Mouse (Mus musculus) cerebellum, adult 11-12 months (tissue): ENCODE results near the gene Smtnl2.
"Not testable (repeated sequence)": the region's sequence is repeated elsewhere in the genome, so short reads cannot be mapped to it uniquely, and the experiment has no call there.

ENCODE experiments used
- DNase-seq: peaks from one replicate; pipeline ENCODE4 v3.0.0; 2022

Gene Smtnl2

GRCm38 (mm10) chr11:72411093-72411921 is at the start of gene Smtnl2:
Gene Smtnl2, minus strand, starts transcription at chr11:72411713.
- DNase-seq = no peak

GRCm38 (mm10) chr11:72458502-72458901 is 47.0 kb upstream of the Smtnl2 start:
- no peak for DNase-seq

- DNase-seq = no peak
Observed at GRCm38 (mm10) chr11:72457995-72458496, 46.5 kb upstream of the Smtnl2 start.

- DNase-seq = peak; percentile 54
Observed at GRCm38 (mm10) chr11:72455694-72456093, 44.2 kb upstream of the Smtnl2 start.

GRCm38 (mm10) chr11:72453105-72453953 is 41.8 kb upstream of the Smtnl2 start:
- DNase-seq = no peak

GRCm38 (mm10) chr11:72452140-72452665 is 40.7 kb upstream of the Smtnl2 start:
- no peak for DNase-seq

- DNase-seq = no peak
Observed at GRCm38 (mm10) chr11:72447475-72447874, 36.0 kb upstream of the Smtnl2 start.

- DNase-seq = no peak
Observed at GRCm38 (mm10) chr11:72446311-72447105, 35.0 kb upstream of the Smtnl2 start.

- DNase-seq = peak; percentile 97
Observed at GRCm38 (mm10) chr11:72440965-72441664, 29.6 kb upstream of the Smtnl2 start, which contains the start of gene Mybbp1a. Gene Mybbp1a, plus strand, starts transcription at chr11:72441355.

- not testable (repeated sequence) for DNase-seq
Observed at GRCm38 (mm10) chr11:72440597-72440964, 29.1 kb upstream of the Smtnl2 start.

GRCm38 (mm10) chr11:72438411-72438810 is 26.9 kb upstream of the Smtnl2 start:
- DNase-seq = no peak

GRCm38 (mm10) chr11:72436756-72437650 is 25.5 kb upstream of the Smtnl2 start:
- no peak for DNase-seq

- no peak for DNase-seq
Observed at GRCm38 (mm10) chr11:72436271-72436670, 24.8 kb upstream of the Smtnl2 start.

- no peak for DNase-seq
Observed at GRCm38 (mm10) chr11:72435694-72436045, 24.2 kb upstream of the Smtnl2 start.

GRCm38 (mm10) chr11:72434963-72435693 is 23.6 kb upstream of the Smtnl2 start, which contains the start of gene Ggt6:
Gene Ggt6, plus strand, starts transcription at chr11:72435526.
- DNase-seq = no peak

GRCm38 (mm10) chr11:72430311-72431068 is 19.0 kb upstream of the Smtnl2 start:
- DNase-seq = not testable (repeated sequence)

GRCm38 (mm10) chr11:72429288-72429690 is 17.8 kb upstream of the Smtnl2 start:
- DNase-seq = peak; percentile 53

GRCm38 (mm10) chr11:72428694-72429093 is 17.2 kb upstream of the Smtnl2 start:
- no peak for DNase-seq

GRCm38 (mm10) chr11:72426884-72427283 is 15.4 kb upstream of the Smtnl2 start:
- DNase-seq = no peak
